Mouse (Mus musculus): ENCODE results near the gene Fdps.
A peak's percentile ranks its signal among the peaks of the same experiment; 100 is the strongest.
"Not testable (repeated sequence)": the region's sequence is repeated elsewhere in the genome, so short reads cannot be mapped to it uniquely, and the experiment has no call there.

Fdps gene

GRCm38 (mm10) chr3:89102495-89103290 lies 934 bp upstream of the Fdps start:
- DNase-seq (ENCODE audit: low read depth, low spot score), result no peak

- DNase-seq (ENCODE audit: low read depth, low spot score), result no peak
Observed at GRCm38 (mm10) chr3:89101459-89101811, 324 bp downstream of the Fdps start.

GRCm38 (mm10) chr3:89100811-89101210 lies 948 bp downstream of the Fdps start, which contains the start of gene Gm43738:
Gene Gm43738, minus strand, starts transcription at chr3:89101099.
- DNase-seq (ENCODE audit: low read depth, low spot score), result no peak

- no peak for DNase-seq (ENCODE audit: low read depth, low spot score)
Observed at GRCm38 (mm10) chr3:89094021-89094420, 7.7 kb downstream of the Fdps start.

- peak; percentile 88 for DNase-seq (ENCODE audit: low read depth, low spot score)
Observed at GRCm38 (mm10) chr3:89093175-89093574, 8.6 kb downstream of the Fdps start, which contains the start of gene Rusc1. Gene Rusc1, minus strand, starts transcription at chr3:89093311.

GRCm38 (mm10) chr3:89092509-89093090 lies 9.2 kb downstream of the Fdps start:
- DNase-seq (ENCODE audit: low read depth, low spot score), result no peak

GRCm38 (mm10) chr3:89091811-89092508 lies 9.8 kb downstream of the Fdps start:
- DNase-seq (ENCODE audit: low read depth, low spot score), result no peak

GRCm38 (mm10) chr3:89090694-89091655 lies 10.8 kb downstream of the Fdps start:
- DNase-seq (ENCODE audit: low read depth, low spot score), result peak; percentile 78

GRCm38 (mm10) chr3:89089882-89090591 lies 11.7 kb downstream of the Fdps start:
- DNase-seq (ENCODE audit: low read depth, low spot score), result peak; percentile 94

- DNase-seq (ENCODE audit: low read depth, low spot score), result no peak
Observed at GRCm38 (mm10) chr3:89088974-89089373, 12.8 kb downstream of the Fdps start.

- DNase-seq (ENCODE audit: low read depth, low spot score), result no peak
Observed at GRCm38 (mm10) chr3:89087338-89088110, 14.2 kb downstream of the Fdps start.

GRCm38 (mm10) chr3:89084654-89085190 lies 17.0 kb downstream of the Fdps start:
- no peak for DNase-seq (ENCODE audit: low read depth, low spot score)

GRCm38 (mm10) chr3:89084133-89084532 lies 17.6 kb downstream of the Fdps start:
- no peak for DNase-seq (ENCODE audit: low read depth, low spot score)

GRCm38 (mm10) chr3:89082287-89082686 lies 19.5 kb downstream of the Fdps start:
- DNase-seq (ENCODE audit: low read depth, low spot score), result not testable (repeated sequence)

- DNase-seq (ENCODE audit: low read depth, low spot score), result no peak
Observed at GRCm38 (mm10) chr3:89077383-89077782, 24.4 kb downstream of the Fdps start.

GRCm38 (mm10) chr3:89067265-89067664 lies 34.5 kb downstream of the Fdps start:
- peak; percentile 58 for DNase-seq (ENCODE audit: low read depth, low spot score)

GRCm38 (mm10) chr3:89061696-89062095 lies 40.1 kb downstream of the Fdps start:
- DNase-seq (ENCODE audit: low read depth, low spot score), result no peak

- DNase-seq (ENCODE audit: low read depth, low spot score), result no peak
Observed at GRCm38 (mm10) chr3:89058783-89059182, 43.0 kb downstream of the Fdps start.

- DNase-seq (ENCODE audit: low read depth, low spot score), result peak; percentile 32
Observed at GRCm38 (mm10) chr3:89058361-89058760, 43.4 kb downstream of the Fdps start.
